Mouse (Mus musculus) small intestine, adult 2 months (tissue): ENCODE data around the gene Rnft2.

Source experiments
- CTCF ChIP-seq: fragments of 200-500 bp; IDR thresholded peaks from 2 replicates; pipeline ENCODE4 v1.5.1; 2012; ENCODE audit warnings: low read depth, mild to moderate bottlenecking, control low read depth, inconsistent platforms, low read length, moderate library complexity, mixed read lengths; ENCODE audit not compliant: insufficient replicate concordance, insufficient read length; ENCODE audit errors: extremely low read depth
- POLR2A ChIP-seq: fragments of 200-500 bp; IDR thresholded peaks from 2 replicates; pipeline ENCODE4 v1.6.1; 2012; ENCODE audit warnings: low read depth, mild to moderate bottlenecking, control low read depth, inconsistent platforms, low read length, moderate library complexity

- TF ChIP-seq CTCF (no peak), POLR2A (no peak)
Measured at GRCm38 (mm10) chr5:118239671-118240070, 5.2 kb downstream of the Rnft2 start.
